Mouse (Mus musculus): Measurements from ENCODE around the gene Olr1. TPM values are rescaled to one million over a fixed set of nuclear protein-coding genes. Genes with fewer than 3 reads are reported as not detected.
A peak's percentile ranks its signal among the peaks of the same experiment; 100 is the strongest.

Gene Olr1
- not detected in 2 replicates for polyA plus RNA-seq (2014; fragmentation: Nextera tagmentation; extraction: Ambion mirVana)

GRCm38 (mm10) chr6:129507024-129507423, at the start of gene Olr1:
Olr1 (minus strand) TSS chr6:129507165.
- WGBS, result 88% methylated on average over 9 of the region's 9 CpGs
- Histone ChIP-seq H3K4me2 (ENCODE audit: low read length) (no peak within 1 kb of the TSS), H3K4me1 (ENCODE audit: control insufficient read depth, insufficient read depth, low read length) (no peaks in the 10 kb centered on the region), H3K9ac (replicated peaks; ENCODE audit: low read length) (no peak within 1 kb of the TSS), H3K27ac (replicated peaks; ENCODE audit: low read depth, low read length) (no peak within 1 kb of the TSS), H3K4me3 (replicated peaks; ENCODE audit: low read depth, low read length) (no peak within 1 kb of the TSS), H3K36me3 (ENCODE audit: control insufficient read depth, insufficient read depth, low read length) (no peaks in the 10 kb centered on the region), H3K9me3 (ENCODE audit: control insufficient read depth, low read length) (0 out of 2 replicates have a peak, but pooled peaks cover under 1% of the 10 kb centered on the region), H3K27me3 (ENCODE audit: control insufficient read depth, insufficient read depth, low read length) (no peaks in the 10 kb centered on the region)
- no peak for DNase-seq
- no peak for ATAC-seq (ENCODE audit: low FRiP score, low TSS enrichment)

GRCm38 (mm10) chr6:129548009-129548408, 41.0 kb upstream of the Olr1 start:
- Histone ChIP-seq H3K4me3 (replicated peaks; ENCODE audit: low read depth, low read length) (no peak overlapping the region), H3K4me1 (ENCODE audit: control insufficient read depth, insufficient read depth, low read length) (no peaks in the 10 kb centered on the region), H3K27me3 (ENCODE audit: control insufficient read depth, insufficient read depth, low read length) (no peaks in the 10 kb centered on the region), H3K36me3 (ENCODE audit: control insufficient read depth, insufficient read depth, low read length) (peaks cover 3% of the 10 kb centered on the region; the same call in 1 of the 2 replicates), H3K27ac (replicated peaks; ENCODE audit: low read depth, low read length) (no peak overlapping the region), H3K4me2 (ENCODE audit: low read length) (no peak overlapping the region), H3K9ac (replicated peaks; ENCODE audit: low read length) (no peak overlapping the region), H3K9me3 (ENCODE audit: control insufficient read depth, low read length) (no peaks in the 10 kb centered on the region)
- ATAC-seq (ENCODE audit: low FRiP score, low TSS enrichment) (no peak), DNase-seq (no peak)
- WGBS, result 77% methylated on average over 3 of the region's 3 CpGs

- no peak for ATAC-seq (ENCODE audit: low FRiP score, low TSS enrichment)
- H3K9me3 ChIP-seq (ENCODE audit: control insufficient read depth, low read length), result no peaks in the 10 kb centered on the region
- H3K9ac ChIP-seq (replicated peaks; ENCODE audit: low read length), result no peak overlapping the region
- WGBS, result 88% methylated on average over 2 of the region's 2 CpGs
- H3K27me3 ChIP-seq (ENCODE audit: control insufficient read depth, insufficient read depth, low read length), result no peaks in the 10 kb centered on the region
- peaks cover 9% of the 10 kb centered on the region; the same call in 1 of the 2 replicates for H3K36me3 ChIP-seq (ENCODE audit: control insufficient read depth, insufficient read depth, low read length)
- DNase-seq, result no peak
- no peak overlapping the region for H3K4me3 ChIP-seq (replicated peaks; ENCODE audit: low read depth, low read length)
- H3K4me2 ChIP-seq (ENCODE audit: low read length), result no peak overlapping the region
- H3K27ac ChIP-seq (replicated peaks; ENCODE audit: low read depth, low read length), result no peak overlapping the region
- H3K4me1 ChIP-seq (ENCODE audit: control insufficient read depth, insufficient read depth, low read length), result no peaks in the 10 kb centered on the region
Measured at GRCm38 (mm10) chr6:129547277-129547676, 40.3 kb upstream of the Olr1 start.

- Histone ChIP-seq H3K4me3 (replicated peaks; ENCODE audit: low read depth, low read length) (no peak overlapping the region), H3K9me3 (ENCODE audit: control insufficient read depth, low read length) (no peaks in the 10 kb centered on the region), H3K36me3 (ENCODE audit: control insufficient read depth, insufficient read depth, low read length) (peaks cover 41% of the 10 kb centered on the region), H3K4me1 (ENCODE audit: control insufficient read depth, insufficient read depth, low read length) (no peaks in the 10 kb centered on the region), H3K27ac (replicated peaks; ENCODE audit: low read depth, low read length) (no peak overlapping the region), H3K27me3 (ENCODE audit: control insufficient read depth, insufficient read depth, low read length) (no peaks in the 10 kb centered on the region), H3K4me2 (ENCODE audit: low read length) (no peak overlapping the region), H3K9ac (replicated peaks; ENCODE audit: low read length) (no peak overlapping the region)
- peak; percentile 86 for DNase-seq
- 58% methylated on average over 6 of the region's 6 CpGs for WGBS
- ATAC-seq (ENCODE audit: low FRiP score, low TSS enrichment), result peak; percentile 80
Measured at GRCm38 (mm10) chr6:129543709-129544606, 37.0 kb upstream of the Olr1 start.

- Histone ChIP-seq H3K4me3 (replicated peaks; ENCODE audit: low read depth, low read length) (no peak overlapping the region), H3K9ac (replicated peaks; ENCODE audit: low read length) (no peak overlapping the region), H3K36me3 (ENCODE audit: control insufficient read depth, insufficient read depth, low read length) (peaks cover 55% of the 10 kb centered on the region), H3K4me1 (ENCODE audit: control insufficient read depth, insufficient read depth, low read length) (no peaks in the 10 kb centered on the region), H3K27me3 (ENCODE audit: control insufficient read depth, insufficient read depth, low read length) (no peaks in the 10 kb centered on the region), H3K9me3 (ENCODE audit: control insufficient read depth, low read length) (no peaks in the 10 kb centered on the region), H3K4me2 (ENCODE audit: low read length) (no peak overlapping the region), H3K27ac (replicated peaks; ENCODE audit: low read depth, low read length) (no peak overlapping the region)
- DNase-seq (no peak), ATAC-seq (ENCODE audit: low FRiP score, low TSS enrichment) (no peak)
- WGBS, result 93% methylated on average over 3 of the region's 3 CpGs
Measured at GRCm38 (mm10) chr6:129542540-129542939, 35.6 kb upstream of the Olr1 start.

GRCm38 (mm10) chr6:129541931-129542330, 35.0 kb upstream of the Olr1 start:
- Histone ChIP-seq H3K9ac (replicated peaks; ENCODE audit: low read length) (no peak overlapping the region), H3K4me3 (replicated peaks; ENCODE audit: low read depth, low read length) (no peak overlapping the region), H3K27ac (replicated peaks; ENCODE audit: low read depth, low read length) (no peak overlapping the region), H3K4me1 (ENCODE audit: control insufficient read depth, insufficient read depth, low read length) (no peaks in the 10 kb centered on the region), H3K36me3 (ENCODE audit: control insufficient read depth, insufficient read depth, low read length) (peaks cover 59% of the 10 kb centered on the region), H3K9me3 (ENCODE audit: control insufficient read depth, low read length) (no peaks in the 10 kb centered on the region), H3K4me2 (ENCODE audit: low read length) (no peak overlapping the region), H3K27me3 (ENCODE audit: control insufficient read depth, insufficient read depth, low read length) (no peaks in the 10 kb centered on the region)
- DNase-seq (no peak), ATAC-seq (ENCODE audit: low FRiP score, low TSS enrichment) (no peak)
- WGBS, result 34% methylated on average over 9 of the region's 9 CpGs

- Histone ChIP-seq H3K9me3 (ENCODE audit: control insufficient read depth, low read length) (no peaks in the 10 kb centered on the region), H3K4me2 (ENCODE audit: low read length) (no peak overlapping the region), H3K4me1 (ENCODE audit: control insufficient read depth, insufficient read depth, low read length) (peaks cover 21% of the 10 kb centered on the region), H3K27ac (replicated peaks; ENCODE audit: low read depth, low read length) (no peak overlapping the region), H3K27me3 (ENCODE audit: control insufficient read depth, insufficient read depth, low read length) (no peaks in the 10 kb centered on the region), H3K9ac (replicated peaks; ENCODE audit: low read length) (no peak overlapping the region), H3K4me3 (replicated peaks; ENCODE audit: low read depth, low read length) (no peak overlapping the region), H3K36me3 (ENCODE audit: control insufficient read depth, insufficient read depth, low read length) (peaks cover 59% of the 10 kb centered on the region)
- ATAC-seq (ENCODE audit: low FRiP score, low TSS enrichment) (no peak), DNase-seq (no peak)
- 90% methylated on average over 6 of the region's 6 CpGs for WGBS
Measured at GRCm38 (mm10) chr6:129538555-129538954, 31.6 kb upstream of the Olr1 start.

GRCm38 (mm10) chr6:129535723-129536122, 28.8 kb upstream of the Olr1 start:
- ATAC-seq (ENCODE audit: low FRiP score, low TSS enrichment) (no peak), DNase-seq (no peak)
- H3K27me3 ChIP-seq (ENCODE audit: control insufficient read depth, insufficient read depth, low read length), result no peaks in the 10 kb centered on the region
- WGBS, result 82% methylated on average over 4 of the region's 4 CpGs
- no peak overlapping the region for H3K27ac ChIP-seq (replicated peaks; ENCODE audit: low read depth, low read length)
- H3K9ac ChIP-seq (replicated peaks; ENCODE audit: low read length), result no peak overlapping the region
- H3K4me3 ChIP-seq (replicated peaks; ENCODE audit: low read depth, low read length), result 0 out of 2 replicates have a peak overlapping the region, but pooled peaks have one; percentile 84
- no peaks in the 10 kb centered on the region for H3K9me3 ChIP-seq (ENCODE audit: control insufficient read depth, low read length)
- H3K4me2 ChIP-seq (ENCODE audit: low read length), result peak overlapping the region; percentile 80
- peaks cover 35% of the 10 kb centered on the region for H3K36me3 ChIP-seq (ENCODE audit: control insufficient read depth, insufficient read depth, low read length)
- H3K4me1 ChIP-seq (ENCODE audit: control insufficient read depth, insufficient read depth, low read length), result peaks cover 21% of the 10 kb centered on the region

Data from midbrain, embryonic 14.5 days (tissue).